Mouse (Mus musculus) neural tube, embryonic 14.5 days (tissue): ENCODE results near the gene Pnkd. TPM values are rescaled to one million over a fixed set of nuclear protein-coding genes. Genes with fewer than 3 reads are reported as not detected.
"Not testable (repeated sequence)": the region's sequence is repeated elsewhere in the genome, so short reads cannot be mapped to it uniquely, and the experiment has no call there.

Experiments
- ATAC-seq: fragments of 200-750 bp; cut with Nextera tagmentation; 2 replicates; pipeline ENCODE4 v1.8.0; 2017; ENCODE audit warnings: low read depth, mild to moderate bottlenecking, moderate TSS enrichment, moderate library complexity
- H3K27ac ChIP-seq: fragments of 300-500 bp; sonication (generic); 2 replicates; pipeline ENCODE4 v1.5.1; 2014; ENCODE audit warnings: low read depth, mild to moderate bottlenecking, control low read depth, low read length, moderate library complexity, mixed read lengths
- H3K27me3 ChIP-seq: fragments of 300-500 bp; sonication (generic); 2 replicates; pipeline ENCODE4 v1.6.1; 2014; ENCODE audit warnings: low read length; ENCODE audit not compliant: control insufficient read depth, insufficient read depth
- H3K36me3 ChIP-seq: fragments of 300-500 bp; sonication (generic); 2 replicates; pipeline ENCODE4 v1.6.1; 2014; ENCODE audit warnings: low read length, mixed read lengths; ENCODE audit not compliant: control insufficient read depth, insufficient read depth
- H3K4me1 ChIP-seq: fragments of 300-500 bp; sonication (generic); 2 replicates; pipeline ENCODE4 v1.6.1; 2014; ENCODE audit warnings: low read length; ENCODE audit not compliant: control insufficient read depth, insufficient read depth
- H3K4me2 ChIP-seq: fragments of 300-500 bp; sonication (generic); 2 replicates; pipeline ENCODE4 v1.6.1; 2014; ENCODE audit warnings: mild to moderate bottlenecking, low read depth, low read length, control low read depth
- H3K4me3 ChIP-seq: fragments of 300-500 bp; sonication (generic); 2 replicates; pipeline ENCODE4 v1.5.1; 2014; ENCODE audit warnings: low read depth, low read length, control low read depth, mixed read lengths
- H3K9ac ChIP-seq: fragments of 300-500 bp; sonication (generic); replicated peaks from 2 replicates; pipeline ENCODE4 v1.6.1; 2014; ENCODE audit warnings: low read depth, mild to moderate bottlenecking, control low read depth, low read length, mixed read lengths
- H3K9me3 ChIP-seq: fragments of 300-500 bp; sonication (generic); 2 replicates; pipeline ENCODE4 v1.6.1; 2016; ENCODE audit warnings: low read length; ENCODE audit not compliant: control insufficient read depth
- WGBS: fragments of 180-500 bp; shearing (Covaris S2); extraction: QIAGEN DNeasy Blood & Tissue Kit; methylation state at CpG from one replicate; pipeline ENCODE4 v1.1.7; 2014; 5-methylcytosine and 5-hydroxymethylcytosine counted together
- polyA plus RNA-seq: library from polyadenylated mRNA; unstranded; fragments of >200 nt; fragmentation: Nextera tagmentation; extraction: Ambion mirVana; gene quantifications from 2 replicates; pipeline ENCODE4 v1.2.1, GENCODE M21; 2014

Gene Pnkd
- polyA plus RNA-seq, 1 experiment from 2014 or later: 145 TPM

- Histone ChIP-seq H3K9me3 (no peaks in the 10 kb centered on the region), H3K36me3 (peaks cover 32% of the 10 kb centered on the region), H3K27me3 (no peaks in the 10 kb centered on the region), H3K9ac (no peak overlapping the region), H3K4me1 (peaks cover 10% of the 10 kb centered on the region), H3K4me2 (peak overlapping the region; percentile 84; the same call in 1 of the 2 replicates), H3K4me3 (peak overlapping the region; percentile 70; the same call in 1 of the 2 replicates), H3K27ac (no peak overlapping the region)
- no peak for ATAC-seq
- WGBS: 87% methylated on average over 10 of the region's 10 CpGs
Observed at GRCm38 (mm10) chr1:74282896-74283625, 1.7 kb upstream of the Pnkd start.

DNA sequence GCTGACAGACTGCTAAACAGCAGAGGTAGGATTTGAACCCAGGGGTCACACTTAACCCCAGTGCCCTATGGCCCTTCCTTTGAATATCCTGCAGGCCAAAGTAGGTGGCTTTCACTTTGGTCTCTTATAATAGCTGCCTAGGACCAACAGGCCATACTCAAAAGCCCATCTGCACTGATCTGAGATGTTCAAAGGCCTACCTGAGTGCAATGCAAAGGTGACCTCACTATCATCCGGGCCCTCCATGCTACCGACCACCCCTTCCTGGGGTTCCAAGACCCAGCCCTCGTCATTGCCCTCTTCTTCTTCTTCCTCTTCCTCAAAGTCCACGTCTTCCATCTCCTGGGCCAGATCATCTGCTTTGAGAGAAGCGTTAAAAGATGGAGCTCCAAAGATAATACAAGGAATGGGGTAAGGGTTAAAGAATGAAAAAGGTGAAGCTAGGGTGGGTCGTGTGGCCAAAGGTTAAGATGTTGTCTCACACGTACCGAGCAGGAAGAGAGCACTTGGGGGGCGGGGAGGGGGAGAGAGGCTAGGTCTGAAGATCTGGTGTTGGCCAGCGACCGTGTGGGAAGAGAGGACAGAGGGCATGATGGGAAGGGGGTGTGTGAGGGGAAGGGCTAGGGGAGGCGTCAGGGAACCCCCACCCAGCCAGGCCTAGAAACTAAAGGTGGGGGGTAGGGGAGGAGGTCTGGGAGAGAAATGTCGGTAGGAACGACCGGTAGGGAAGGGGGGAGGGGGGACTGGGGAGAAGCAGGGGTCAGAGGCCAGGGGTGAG, 855 bp upstream of the Pnkd start:
- Histone ChIP-seq H3K4me2 (peak overlapping the region; percentile 84), H3K9ac (peak overlapping the region; percentile 77), H3K27ac (peak overlapping the region; percentile 68), H3K9me3 (no peaks in the 10 kb centered on the region), H3K4me1 (peaks cover 10% of the 10 kb centered on the region), H3K27me3 (no peaks in the 10 kb centered on the region), H3K36me3 (peaks cover 28% of the 10 kb centered on the region), H3K4me3 (peak overlapping the region; percentile 70)
- peak; percentile 62 for ATAC-seq
- 13% methylated on average over 15 of the region's 15 CpGs for WGBS

GRCm38 (mm10) chr1:74285212-74286010, 681 bp downstream of the Pnkd start:
- Histone ChIP-seq H3K27me3 (no peaks in the 10 kb centered on the region), H3K4me1 (peaks cover 13% of the 10 kb centered on the region), H3K27ac (peak overlapping the region; percentile 44), H3K9me3 (no peaks in the 10 kb centered on the region), H3K36me3 (peaks cover 19% of the 10 kb centered on the region), H3K4me3 (peak overlapping the region; percentile 70), H3K4me2 (peak overlapping the region; percentile 81), H3K9ac (peak overlapping the region; percentile 56)
- WGBS: 4% methylated on average over 23 of the region's 23 CpGs
- ATAC-seq: peak; percentile 10; the same call in 1 of the 2 replicates

GRCm38 (mm10) chr1:74286869-74287607, 2.3 kb downstream of the Pnkd start:
- not testable (repeated sequence) for H3K27me3 ChIP-seq, H3K27ac ChIP-seq, H3K9ac ChIP-seq, H3K9me3 ChIP-seq, H3K36me3 ChIP-seq, ATAC-seq, H3K4me2 ChIP-seq, H3K4me3 ChIP-seq
- peaks cover 13% of the 10 kb centered on the region for H3K4me1 ChIP-seq
- WGBS: 60% methylated on average over 15 of the region's 17 CpGs

DNA sequence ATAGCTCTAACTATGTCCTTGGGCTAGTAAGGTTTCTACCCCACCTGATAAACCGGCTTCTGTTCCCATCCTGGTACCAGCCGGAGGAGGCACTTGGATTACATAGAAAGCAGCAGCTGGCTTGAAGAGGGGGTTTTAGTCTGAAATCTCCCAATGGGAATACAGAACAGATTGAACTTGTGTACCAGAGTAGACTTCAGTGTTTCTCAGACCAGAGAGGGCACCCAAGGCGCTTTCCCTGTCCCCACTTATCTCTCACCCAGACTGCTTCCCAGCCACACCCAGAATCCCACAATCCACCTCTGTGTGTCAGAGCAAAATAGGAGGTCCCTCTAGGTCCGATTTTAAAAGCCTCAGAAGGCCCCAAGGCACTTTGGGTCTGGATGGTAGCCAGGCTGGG, 3.6 kb downstream of the Pnkd start:
- Histone ChIP-seq H3K36me3 (no peaks in the 10 kb centered on the region), H3K27me3 (no peaks in the 10 kb centered on the region), H3K4me1 (peaks cover 13% of the 10 kb centered on the region), H3K27ac (no peak overlapping the region), H3K4me3 (no peak overlapping the region), H3K4me2 (no peak overlapping the region), H3K9me3 (no peaks in the 10 kb centered on the region), H3K9ac (no peak overlapping the region)
- WGBS: 73% methylated on average over 4 of the region's 4 CpGs
- no peak for ATAC-seq

DNA sequence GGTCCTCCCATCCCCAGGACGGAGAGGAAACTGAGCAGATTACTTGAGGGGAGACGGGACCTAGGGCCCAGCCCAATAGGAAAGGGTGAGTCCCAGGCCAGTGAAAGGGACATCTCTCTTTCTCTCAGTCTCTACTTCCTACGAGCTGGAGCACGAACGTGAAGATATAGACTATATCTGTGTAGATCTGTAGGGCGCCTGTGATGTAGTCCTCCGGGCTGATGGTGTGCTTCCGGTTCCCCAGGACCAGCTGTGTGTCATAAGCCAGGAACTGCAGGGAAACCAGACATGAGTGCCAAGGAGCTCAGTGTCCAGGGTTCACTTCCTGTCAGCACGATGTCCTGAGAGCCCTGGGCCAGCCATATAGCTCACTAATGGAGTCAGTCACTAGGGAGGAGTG, 4.5 kb downstream of the Pnkd start:
- Histone ChIP-seq H3K27me3 (no peaks in the 10 kb centered on the region), H3K9me3 (no peaks in the 10 kb centered on the region), H3K36me3 (no peaks in the 10 kb centered on the region), H3K4me2 (no peak overlapping the region), H3K27ac (no peak overlapping the region), H3K9ac (no peak overlapping the region), H3K4me3 (no peak overlapping the region), H3K4me1 (peaks cover 9% of the 10 kb centered on the region)
- WGBS: 93% methylated on average over 9 of the region's 9 CpGs
- ATAC-seq: no peak

DNA sequence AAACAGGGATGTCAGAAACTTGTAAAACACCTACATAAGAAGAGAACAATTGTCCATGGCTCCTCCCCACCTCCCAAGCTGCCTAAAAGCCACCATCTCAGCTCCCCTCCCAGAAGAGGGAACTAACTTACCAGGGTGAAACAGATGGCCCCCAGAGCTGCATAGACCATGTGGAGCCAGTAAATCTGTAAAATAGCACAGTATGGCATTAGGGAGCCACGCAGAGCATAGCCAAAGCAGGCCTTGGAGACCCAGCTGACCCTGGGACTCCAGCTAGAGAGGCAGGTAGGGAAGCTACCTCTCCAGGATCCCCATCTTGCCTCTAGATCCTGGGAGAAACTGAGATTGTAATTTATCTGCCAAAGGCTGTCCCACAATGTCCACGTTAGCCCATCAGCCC, 5.0 kb downstream of the Pnkd start:
- WGBS: 84% methylated on average over 2 of the region's 2 CpGs
- H3K27me3 ChIP-seq: no peaks in the 10 kb centered on the region
- H3K27ac ChIP-seq: no peak overlapping the region
- H3K9me3 ChIP-seq: no peaks in the 10 kb centered on the region
- no peak overlapping the region for H3K9ac ChIP-seq
- ATAC-seq: no peak
- no peaks in the 10 kb centered on the region for H3K36me3 ChIP-seq
- H3K4me2 ChIP-seq: no peak overlapping the region
- no peak overlapping the region for H3K4me3 ChIP-seq
- H3K4me1 ChIP-seq: peaks cover 9% of the 10 kb centered on the region

DNA sequence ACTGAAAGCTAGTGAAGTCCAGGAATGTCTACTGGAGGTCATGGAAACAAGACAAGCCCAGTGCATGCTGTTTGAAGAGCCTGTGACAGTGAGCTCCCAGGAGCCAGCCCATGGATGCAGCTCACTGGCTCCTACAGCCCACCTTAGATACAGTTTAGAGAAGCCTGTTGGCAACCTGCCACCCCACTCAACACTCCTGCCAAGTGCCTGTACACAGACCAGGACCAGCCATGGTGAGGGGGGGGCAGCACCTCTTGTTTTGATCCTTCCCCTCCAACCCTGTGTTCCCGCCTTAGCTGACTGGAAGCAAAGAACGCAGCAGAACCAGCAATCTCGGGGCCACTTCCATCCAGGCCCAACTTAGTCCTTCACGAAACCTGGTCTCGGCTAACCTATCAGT, 5.4 kb downstream of the Pnkd start:
- Histone ChIP-seq H3K4me1 (peaks cover 10% of the 10 kb centered on the region), H3K4me2 (no peak overlapping the region), H3K36me3 (no peaks in the 10 kb centered on the region), H3K9ac (no peak overlapping the region), H3K27ac (no peak overlapping the region), H3K27me3 (no peaks in the 10 kb centered on the region), H3K9me3 (no peaks in the 10 kb centered on the region), H3K4me3 (no peak overlapping the region)
- 89% methylated on average over 5 of the region's 5 CpGs for WGBS
- ATAC-seq: no peak
